Mouse (Mus musculus) ES-Bruce4 (cell line): Measurements from ENCODE around the gene Serinc3. TPM values are rescaled to one million over a fixed set of nuclear protein-coding genes. Genes with fewer than 3 reads are reported as not detected.

Source experiments
- H3K27ac ChIP-seq: 2 replicates; pipeline ENCODE4 v1.5.1; 2012; ENCODE audit warnings: low read length, inconsistent platforms; ENCODE audit not compliant: insufficient read depth
- H3K27me3 ChIP-seq: 2 replicates; pipeline ENCODE4 v1.6.1; 2012; ENCODE audit warnings: mild to moderate bottlenecking, low read length, inconsistent platforms; ENCODE audit not compliant: control insufficient read depth, poor library complexity, insufficient read depth, severe bottlenecking
- H3K36me3 ChIP-seq: 2 replicates; pipeline ENCODE4 v1.6.1; 2012; ENCODE audit warnings: inconsistent platforms, mild to moderate bottlenecking, low read length, moderate library complexity; ENCODE audit not compliant: control insufficient read depth, poor library complexity, insufficient read depth, severe bottlenecking
- H3K4me1 ChIP-seq: one replicate; pipeline ENCODE4 v1.8.1; 2011; ENCODE audit warnings: low read length; ENCODE audit not compliant: control insufficient read depth, insufficient read depth
- H3K4me3 ChIP-seq: 2 replicates; pipeline ENCODE4 v1.5.1; 2011; ENCODE audit warnings: low read depth, mild to moderate bottlenecking, low read length
- H3K9ac ChIP-seq: 2 replicates; pipeline ENCODE4 v1.6.1; 2012; ENCODE audit warnings: low read depth, mild to moderate bottlenecking, inconsistent platforms; ENCODE audit not compliant: poor library complexity, severe bottlenecking
- H3K9me3 ChIP-seq: replicated peaks from 2 replicates; pipeline ENCODE4 v1.6.1; 2012; ENCODE audit warnings: mild to moderate bottlenecking, low read length, inconsistent platforms; ENCODE audit not compliant: control insufficient read depth, poor library complexity, insufficient read depth, severe bottlenecking
- CTCF ChIP-seq: IDR thresholded peaks from one replicate; pipeline ENCODE4 v1.8.1; 2011; ENCODE audit warnings: low read depth, low read length
- EP300 ChIP-seq: IDR thresholded peaks from 2 replicates; pipeline ENCODE4 v1.6.1; 2011; ENCODE audit warnings: low read depth, low read length; ENCODE audit not compliant: insufficient read depth
- POLR2A ChIP-seq: IDR thresholded peaks from one replicate; pipeline ENCODE4 v1.8.1; 2011; ENCODE audit warnings: low read length; ENCODE audit not compliant: insufficient read depth
- polyA plus RNA-seq: library from polyadenylated mRNA; stranded (reverse); fragments of >200 nt; gene quantifications from 2 replicates; pipeline ENCODE4 v1.2.4, GENCODE M21; 2011; ENCODE audit warnings: low read depth; ENCODE audit not compliant: missing spikeins, insufficient read depth, insufficient read length

The Serinc3 gene
- polyA plus RNA-seq, 1 experiment, result 146 TPM

DNA sequence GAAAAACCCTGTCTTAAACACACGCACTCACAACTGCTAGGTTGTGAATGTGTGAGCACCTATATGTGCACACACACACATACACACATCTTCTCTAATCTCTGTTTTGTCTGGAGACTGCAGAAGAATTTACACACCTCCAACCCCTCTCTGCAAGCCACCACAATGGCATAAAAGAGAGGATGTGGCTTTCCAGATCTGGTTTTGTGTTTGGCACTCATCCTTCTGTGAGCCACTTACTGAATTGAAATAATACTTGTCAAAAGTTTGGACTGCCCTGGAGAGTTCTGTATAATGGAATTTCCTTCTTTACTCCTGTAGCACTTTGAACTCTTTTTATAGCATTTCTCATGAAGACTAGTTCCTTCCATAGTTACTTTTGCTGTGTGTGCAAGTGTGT is 22.1 kb upstream of the Serinc3 start:
- Histone ChIP-seq H3K27me3 (no peaks in the 10 kb centered on the region), H3K36me3 (no peaks in the 10 kb centered on the region), H3K9me3 (no peaks in the 10 kb centered on the region), H3K9ac (no peak overlapping the region), H3K27ac (no peak overlapping the region), H3K4me3 (no peak overlapping the region), H3K4me1 (no peaks in the 10 kb centered on the region)
- no peak for TF ChIP-seq POLR2A
- no peak for TF ChIP-seq CTCF
- no peak for TF ChIP-seq EP300

DNA sequence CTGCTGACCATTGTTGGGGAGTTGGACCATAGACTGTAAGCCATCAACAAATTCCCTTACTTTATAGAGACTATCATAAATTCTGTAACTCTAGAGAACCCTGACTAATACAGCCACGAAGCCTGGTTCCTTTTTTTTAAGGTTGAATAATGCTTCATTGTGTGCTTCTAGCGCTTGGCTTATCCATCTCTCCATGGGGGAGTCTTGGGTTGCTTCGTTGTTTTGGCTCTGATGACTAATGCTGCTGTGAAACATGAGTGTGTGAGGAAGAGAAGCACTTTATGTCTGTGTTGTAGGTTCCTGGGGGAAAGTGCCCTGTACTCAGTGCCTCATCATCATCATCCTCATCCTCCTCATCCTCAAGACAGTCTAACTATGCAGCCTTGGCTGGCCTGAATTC is 19.0 kb upstream of the Serinc3 start:
- no peak for TF ChIP-seq POLR2A
- Histone ChIP-seq H3K9ac (no peak overlapping the region), H3K27ac (no peak overlapping the region), H3K4me1 (no peaks in the 10 kb centered on the region), H3K4me3 (no peak overlapping the region), H3K36me3 (no peaks in the 10 kb centered on the region), H3K9me3 (no peaks in the 10 kb centered on the region), H3K27me3 (no peaks in the 10 kb centered on the region)

DNA sequence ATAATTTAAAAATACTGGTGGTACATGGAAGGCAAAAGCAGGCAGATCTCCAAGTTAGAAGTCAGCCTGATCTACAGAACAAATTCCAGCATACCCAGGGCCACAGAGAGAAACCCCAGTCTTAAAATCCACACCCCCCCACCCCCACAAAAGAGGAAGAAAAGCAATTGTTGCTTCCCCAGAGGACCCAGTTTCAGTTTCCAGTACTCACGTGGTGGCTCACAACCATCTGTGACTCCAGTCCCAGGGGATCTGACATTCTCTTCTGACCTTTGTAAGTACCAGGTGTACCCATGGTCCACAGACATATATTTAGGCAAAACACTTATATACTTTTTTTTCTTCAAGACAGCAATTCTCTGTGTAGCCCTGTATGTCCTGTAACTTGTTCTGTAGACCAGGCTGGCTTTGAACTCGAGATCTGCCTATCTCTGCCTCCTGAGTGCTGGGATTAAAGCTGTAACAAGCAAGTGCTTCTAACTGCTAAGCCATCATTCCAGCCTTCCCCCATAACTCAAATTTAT is 17.8 kb upstream of the Serinc3 start:
- Histone ChIP-seq H3K27ac (no peak overlapping the region), H3K4me3 (no peak overlapping the region), H3K27me3 (no peaks in the 10 kb centered on the region), H3K9ac (no peak overlapping the region), H3K9me3 (no peaks in the 10 kb centered on the region), H3K4me1 (no peaks in the 10 kb centered on the region), H3K36me3 (no peaks in the 10 kb centered on the region)
- no peak for TF ChIP-seq POLR2A
- no peak for TF ChIP-seq EP300
- no peak for TF ChIP-seq CTCF

DNA sequence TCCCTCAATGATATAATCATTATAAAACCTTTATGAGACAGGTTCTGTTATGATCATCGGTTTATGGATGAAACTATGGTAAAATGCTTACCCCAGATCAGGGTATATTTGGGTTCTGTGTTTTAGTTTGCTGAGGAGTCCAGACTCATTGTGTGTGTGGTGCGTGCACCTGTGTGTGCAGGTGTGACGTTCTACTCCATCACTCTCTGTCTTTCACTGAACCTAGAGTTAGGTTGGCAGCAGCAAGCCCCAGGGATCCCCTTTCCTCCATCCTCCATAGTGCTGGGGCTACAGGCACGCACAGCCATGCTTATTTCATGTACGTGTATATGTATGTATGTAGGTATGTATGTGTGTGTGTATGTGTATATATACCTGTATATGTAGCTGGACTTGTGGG is 17.1 kb upstream of the Serinc3 start:
- Histone ChIP-seq H3K27me3 (no peaks in the 10 kb centered on the region), H3K27ac (no peak overlapping the region), H3K9ac (no peak overlapping the region), H3K36me3 (no peaks in the 10 kb centered on the region), H3K4me3 (no peak overlapping the region), H3K9me3 (no peaks in the 10 kb centered on the region), H3K4me1 (no peaks in the 10 kb centered on the region)
- no peak for TF ChIP-seq EP300

DNA sequence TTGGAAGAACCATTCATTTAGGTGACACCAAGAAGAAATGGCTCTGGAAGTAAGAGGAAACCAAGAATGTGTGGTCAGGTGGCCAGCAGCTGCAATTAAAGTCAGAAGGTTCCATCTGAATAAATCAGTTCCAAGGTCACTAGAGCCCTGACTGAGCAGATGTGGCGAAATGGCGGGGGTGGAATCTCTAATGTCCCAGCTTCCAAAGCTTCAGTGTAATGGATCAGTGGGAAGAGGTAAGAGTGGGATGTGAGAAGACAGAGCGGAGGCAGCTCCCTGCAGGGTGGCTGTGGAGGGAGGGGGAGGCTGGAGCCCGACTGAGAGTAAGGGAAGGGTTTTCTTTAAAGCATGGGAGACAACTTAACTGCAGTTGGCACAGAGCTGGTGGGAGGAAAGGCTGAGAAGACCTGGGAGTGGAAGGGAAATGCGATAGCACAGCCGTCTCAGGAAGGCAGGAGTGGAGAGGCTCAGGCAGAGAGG is 16.5 kb upstream of the Serinc3 start:
- Histone ChIP-seq H3K4me1 (no peaks in the 10 kb centered on the region), H3K27ac (no peak overlapping the region), H3K36me3 (no peaks in the 10 kb centered on the region), H3K4me3 (no peak overlapping the region), H3K9ac (no peak overlapping the region), H3K27me3 (no peaks in the 10 kb centered on the region), H3K9me3 (peaks cover 4% of the 10 kb centered on the region; the same call in 1 of the 2 replicates)
- TF ChIP-seq CTCF (no peak), POLR2A (no peak), EP300 (no peak)

DNA sequence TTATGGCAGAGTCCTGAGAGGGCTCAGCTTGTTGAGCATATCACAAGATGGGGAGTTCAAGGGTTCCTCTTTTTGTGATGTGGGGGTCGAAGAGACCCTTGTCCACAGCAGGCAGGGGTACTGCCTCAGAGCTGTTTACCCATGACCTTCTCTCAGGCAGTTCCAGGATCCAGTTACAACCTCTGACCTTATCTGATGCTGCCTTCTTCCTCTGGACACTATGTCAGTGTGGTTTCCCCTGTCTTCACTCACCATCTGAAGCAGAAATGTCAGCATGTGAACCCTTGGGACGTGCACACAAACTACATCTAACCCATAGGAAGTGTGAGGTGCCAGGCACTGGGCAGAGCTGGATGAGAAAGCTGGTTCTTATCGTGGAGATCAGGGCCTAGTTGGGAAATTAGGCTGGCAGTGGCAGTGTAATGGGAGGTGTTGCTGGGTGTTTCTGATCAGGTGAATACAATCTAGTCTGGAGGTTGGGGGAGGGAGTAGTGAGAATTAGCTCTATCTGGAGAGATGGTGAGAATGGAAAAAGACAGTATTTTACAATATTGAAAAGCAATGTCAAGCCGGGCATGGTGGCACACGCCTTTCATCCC is 15.3 kb upstream of the Serinc3 start:
- Histone ChIP-seq H3K27ac (no peak overlapping the region), H3K27me3 (no peaks in the 10 kb centered on the region), H3K4me1 (no peaks in the 10 kb centered on the region), H3K4me3 (no peak overlapping the region), H3K9me3 (peaks cover 13% of the 10 kb centered on the region), H3K9ac (no peak overlapping the region), H3K36me3 (no peaks in the 10 kb centered on the region)
- no peak for TF ChIP-seq CTCF
- TF ChIP-seq POLR2A, result no peak
- TF ChIP-seq EP300, result no peak
